ENCODE assay signal across 11 mouse cellular contexts in the genomic region with DNA sequence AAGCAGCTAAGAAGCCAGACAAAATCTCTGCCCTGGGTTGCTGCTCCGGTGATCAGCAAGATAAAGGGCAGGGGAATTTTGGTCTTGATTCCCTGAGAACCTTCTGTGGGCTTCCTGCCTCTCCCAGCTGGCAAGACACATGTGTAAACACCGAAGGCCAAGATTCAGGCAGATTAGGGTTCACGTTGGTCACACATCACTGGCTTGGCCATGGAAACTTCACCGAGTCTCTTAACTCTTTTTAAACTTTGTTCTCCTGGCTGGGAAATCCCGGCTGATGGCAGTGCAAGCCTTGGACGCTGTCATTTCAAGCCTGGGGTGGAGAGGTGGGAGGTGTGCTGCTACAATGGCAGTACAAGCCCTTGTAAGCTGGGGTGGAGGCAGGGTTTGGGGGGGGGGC.
"Had no signal": no experiment of that assay in that cellular context is flagged by ENCODE, and none has a peak within 500 bp of the region (broad histone marks: within the 10 kb centered on the region; RNA-seq: fewer than 3 reads in every experiment).

No protein-coding gene starts in this region.

- H3K4me1 ChIP-seq: liver, embryonic 13.5 days had no signal

- DNase-seq: liver, embryonic 13.5 days; lung, adult 18-20 months; right cerebral cortex, postnatal 25 days; thymus, postnatal 14 days had no signal

- ATAC-seq: intestine, embryonic 16.5 days; midbrain, embryonic 16.5 days had no signal

- H3K36me3 ChIP-seq: limb, embryonic 15.5 days; liver, embryonic 13.5 days; midbrain, embryonic 12.5 days; neural tube, embryonic 13.5 days had no signal

- H3K9ac ChIP-seq: limb, embryonic 15.5 days; liver, embryonic 13.5 days; midbrain, embryonic 12.5 days; neural tube, embryonic 13.5 days had no signal

- H3K27me3 ChIP-seq: limb, embryonic 15.5 days; liver, embryonic 13.5 days; neural tube, embryonic 13.5 days had no signal

- H3K4me3 ChIP-seq: left cerebral cortex, adult 2 months; limb, embryonic 15.5 days; liver, embryonic 13.5 days; midbrain, embryonic 12.5 days; neural tube, embryonic 13.5 days had no signal

- H3K4me2 ChIP-seq: limb, embryonic 15.5 days; liver, embryonic 13.5 days; midbrain, embryonic 12.5 days; neural tube, embryonic 13.5 days had no signal

- H3K27ac ChIP-seq: left cerebral cortex, adult 2 months; limb, embryonic 15.5 days; liver, embryonic 13.5 days; midbrain, embryonic 12.5 days; neural tube, embryonic 13.5 days; stomach, postnatal 0 days had no signal
